Mouse (Mus musculus) c-Kit-positive CD71-positive TER-119-positive erythroid progenitor cells, embryonic 14.5 days (primary cell): ENCODE measurements at regions not wholly inside any gene's neighbourhood (a gene's known extent, or its start where the extent isn't known, plus 50 kb on each side); places are given as distances from the start of the nearest gene placed in this dataset.

Experiments used
- DNase-seq: peaks from one replicate; pipeline ENCODE4 v3.0.0-alpha.2; 2013; ENCODE audit warnings: low spot score

DNA sequence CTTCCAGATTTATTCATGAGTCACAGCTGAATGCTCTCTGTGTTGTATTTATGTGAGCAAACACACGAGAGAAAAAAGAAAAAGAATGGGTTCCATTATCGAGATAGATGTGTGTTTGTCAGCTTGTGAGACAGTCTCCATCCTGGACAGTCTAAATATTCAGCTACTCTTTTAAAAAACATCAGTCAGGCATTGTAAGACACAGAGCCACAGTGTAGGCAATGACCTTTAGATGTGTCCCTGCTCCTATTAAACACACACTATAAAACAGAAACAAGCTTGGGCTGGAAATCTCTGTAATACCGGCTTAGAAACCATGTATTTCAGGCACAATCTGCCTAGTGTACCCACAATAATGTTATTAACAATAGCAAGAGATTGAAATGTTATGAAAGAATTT lies 442.6 kb downstream of the Tox3 start:
- no peak for DNase-seq

GRCm38 (mm10) chr8:89903346-89903745 lies 444.8 kb downstream of the Tox3 start:
- DNase-seq, result no peak

DNA sequence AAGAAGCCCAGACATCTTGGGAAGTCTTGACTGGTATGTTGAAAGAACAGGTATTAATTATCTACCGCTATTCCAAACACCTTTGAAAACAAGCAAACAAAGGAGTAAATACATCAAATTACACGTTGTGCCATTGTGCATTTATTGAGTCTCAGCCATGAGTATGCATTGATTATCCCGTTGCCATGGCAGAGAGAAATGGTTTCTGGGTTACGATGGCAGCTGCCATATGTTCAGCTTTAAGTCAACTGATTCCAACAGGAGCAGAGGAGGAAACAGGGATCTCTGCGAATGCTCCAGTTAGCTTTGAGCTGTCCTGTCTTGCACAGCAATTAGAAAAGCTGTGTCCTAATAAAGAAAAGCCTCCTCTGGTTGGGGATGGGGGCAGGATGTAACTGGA lies 475.4 kb downstream of the Tox3 start:
- no peak for DNase-seq

- no peak for DNase-seq
These were observed 476.2 kb downstream of the Tox3 start for GRCm38 (mm10) chr8:89871966-89872365.

DNA sequence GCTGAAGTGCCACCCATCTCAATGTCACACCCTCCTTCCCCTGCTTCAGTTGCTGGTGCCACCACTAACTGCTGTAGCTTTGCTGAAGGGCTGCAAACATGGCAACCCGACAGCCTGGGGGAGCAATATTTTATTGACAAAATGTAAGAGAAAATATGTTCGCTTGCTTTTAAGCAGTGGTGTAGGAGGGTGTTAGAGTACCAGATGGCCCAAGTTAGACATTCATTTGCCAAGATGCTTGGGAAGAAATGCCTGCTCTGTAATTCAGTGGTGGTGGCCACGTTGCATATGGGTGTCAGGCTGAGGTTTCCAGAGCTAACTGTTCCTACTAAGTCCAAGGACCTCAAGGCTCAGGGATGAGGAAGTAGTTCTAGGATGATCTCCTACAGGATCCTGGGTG lies 488.3 kb downstream of the Tox3 start:
- DNase-seq, result no peak

- DNase-seq, result no peak
These were observed 489.3 kb downstream of the Tox3 start for GRCm38 (mm10) chr8:89858706-89859385.

GRCm38 (mm10) chr8:89855556-89855955 lies 492.6 kb downstream of the Tox3 start:
- no peak for DNase-seq

- no peak for DNase-seq
These were observed 497.8 kb downstream of the Tox3 start for GRCm38 (mm10) chr8:89850209-89850796.

GRCm38 (mm10) chr8:89849416-89850208 lies 498.5 kb downstream of the Tox3 start:
- DNase-seq, result no peak

- no peak for DNase-seq
These were observed 509.6 kb downstream of the Tox3 start for GRCm38 (mm10) chr8:89838494-89838893.

GRCm38 (mm10) chr8:89833715-89834114 lies 514.4 kb downstream of the Tox3 start:
- no peak for DNase-seq

GRCm38 (mm10) chr8:89824586-89824985 lies 523.6 kb downstream of the Tox3 start:
- DNase-seq, result no peak

- no peak for DNase-seq
These were observed 524.5 kb downstream of the Tox3 start for GRCm38 (mm10) chr8:89823631-89824030.

DNA sequence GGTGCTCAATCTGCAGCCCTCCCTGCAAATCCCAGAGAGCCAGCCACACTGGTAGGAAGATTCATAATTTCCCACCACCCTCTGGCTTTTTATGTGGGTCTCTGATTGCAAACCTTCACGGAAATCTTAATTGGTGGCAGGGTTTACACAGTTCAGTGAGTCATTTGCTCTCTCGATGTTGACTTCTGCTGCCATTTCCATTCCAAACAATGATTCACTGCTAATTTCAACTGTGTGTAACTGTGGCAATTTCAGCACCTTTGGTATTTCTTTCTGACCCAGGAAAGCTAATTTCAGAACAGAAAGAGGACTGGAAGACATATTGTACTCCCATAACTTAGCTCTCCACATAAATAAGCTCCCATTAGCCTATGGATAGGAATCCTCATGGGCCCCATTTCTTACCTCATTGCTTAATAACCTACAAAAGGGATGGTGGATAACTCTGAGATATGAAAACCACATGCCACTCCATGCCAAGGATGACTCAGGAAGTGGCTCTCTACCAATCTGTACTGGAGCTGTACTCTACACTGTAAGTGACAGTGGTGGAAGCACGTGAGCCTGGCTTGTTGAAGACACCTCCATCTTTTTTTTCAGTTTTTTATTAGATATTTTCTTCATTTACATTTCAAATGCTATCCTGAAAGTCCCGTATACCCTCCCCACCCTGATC lies 536.0 kb downstream of the Tox3 start:
- no peak for DNase-seq

DNA sequence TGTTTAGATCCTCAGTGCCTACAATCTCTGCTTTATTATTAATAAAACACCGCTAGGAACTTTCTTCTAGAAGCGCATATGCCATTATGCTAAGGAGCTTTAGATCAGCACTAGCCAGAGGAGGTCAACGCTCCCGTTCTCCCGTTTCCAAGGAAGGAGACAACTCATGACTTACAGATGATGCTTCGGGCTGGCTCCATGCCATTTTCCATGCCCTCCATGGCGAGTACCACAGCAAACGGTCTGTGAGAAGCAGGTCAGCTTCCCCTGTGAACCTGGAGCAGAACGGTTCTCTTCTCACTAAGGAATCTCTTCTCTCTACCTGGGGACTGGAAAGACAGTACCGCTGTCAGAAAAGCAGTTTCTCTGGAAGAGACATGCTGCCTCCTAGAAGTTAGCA lies 559.8 kb downstream of the Tox3 start:
- no peak for DNase-seq

GRCm38 (mm10) chr8:89787050-89787905 lies 560.9 kb downstream of the Tox3 start:
- no peak for DNase-seq

DNA sequence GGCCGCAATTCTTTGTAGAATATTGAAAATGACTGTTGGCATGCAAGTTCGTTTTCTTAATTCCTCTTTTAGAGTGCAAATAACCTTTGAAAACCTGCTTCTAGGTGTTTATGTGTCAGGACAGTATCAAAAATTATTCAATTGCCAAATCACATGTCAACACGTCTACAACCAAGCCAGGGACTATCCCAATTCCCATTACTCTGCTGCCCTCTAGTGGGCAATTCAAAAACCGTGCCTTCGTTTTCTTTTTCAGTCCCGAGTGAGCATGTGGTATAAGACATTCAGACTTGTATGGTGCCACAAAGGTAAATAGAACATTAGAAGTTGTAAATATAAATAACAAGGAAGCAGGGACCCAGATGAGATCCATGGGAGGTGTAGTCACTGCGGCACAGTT lies 563.1 kb downstream of the Tox3 start:
- DNase-seq, result peak; percentile 44

- DNase-seq, result no peak
These were observed 564.8 kb downstream of the Tox3 start for GRCm38 (mm10) chr8:89783311-89783710.

DNA sequence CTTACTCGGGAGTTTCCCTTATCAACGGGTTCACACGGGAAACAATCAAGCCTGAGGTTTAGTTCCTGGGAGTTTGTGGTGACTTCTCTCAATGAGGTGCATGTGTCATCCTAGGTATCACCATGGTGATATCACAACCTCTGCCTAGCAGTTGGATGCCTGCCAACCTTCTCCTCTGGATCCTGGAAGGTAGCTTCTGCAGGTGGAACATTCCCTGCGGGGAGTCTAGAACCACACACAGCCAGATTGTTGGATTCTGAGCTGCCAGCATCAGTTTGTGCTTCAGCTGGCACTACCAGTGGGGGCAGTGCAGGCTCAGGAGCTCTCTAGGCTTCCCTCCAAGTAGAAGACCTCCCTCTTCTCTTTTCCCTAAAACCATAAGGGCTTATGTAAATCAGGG lies 581.8 kb downstream of the Tox3 start:
- DNase-seq, result no peak

DNA sequence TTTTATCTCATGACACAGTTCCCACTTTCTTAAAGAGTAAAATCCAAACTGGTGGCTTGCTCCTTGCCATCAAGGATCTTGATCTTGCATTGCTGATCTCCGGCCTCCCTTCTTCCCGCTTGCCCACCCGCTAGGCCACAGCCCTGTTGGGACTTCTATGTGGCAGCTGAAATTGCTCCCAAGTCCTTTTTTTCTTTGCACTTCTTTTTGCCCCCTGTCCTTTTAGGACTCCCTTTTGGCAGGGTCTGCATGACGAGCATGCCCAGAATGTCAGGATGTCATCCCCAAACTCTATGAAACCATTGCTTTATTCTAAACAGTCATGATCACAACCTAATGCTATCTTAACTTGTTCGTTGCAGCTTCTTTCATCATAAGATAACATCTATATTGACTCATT lies 588.6 kb downstream of the Tox3 start:
- DNase-seq, result no peak

- DNase-seq, result no peak
These were observed 589.4 kb downstream of the Tox3 start for GRCm38 (mm10) chr8:89758695-89759094.

GRCm38 (mm10) chr8:89755951-89756350 lies 592.2 kb downstream of the Tox3 start:
- no peak for DNase-seq
